Mouse (Mus musculus) lung, postnatal 0 days (tissue): ENCODE measurements around the gene Ttc39b. TPM values are rescaled to one million over a fixed set of nuclear protein-coding genes. Genes with fewer than 3 reads are reported as not detected.
A peak's percentile ranks its signal among the peaks of the same experiment; 100 is the strongest.

ENCODE experiments used
- ATAC-seq: fragments of 200-750 bp; cut with Nextera tagmentation; 2 replicates; pipeline ENCODE4 v1.8.0; 2017; ENCODE audit warnings: moderate library complexity
- DNase-seq: peaks from one replicate; pipeline ENCODE4 v3.0.0-alpha.2; 2016; ENCODE audit warnings: low spot score
- H3K27ac ChIP-seq: fragments of 300-500 bp; sonication (generic); 2 replicates; pipeline ENCODE4 v1.5.1; 2014; ENCODE audit warnings: antibody characterized with exemption, mild to moderate bottlenecking, low read length, mixed read lengths
- H3K27me3 ChIP-seq: fragments of 300-500 bp; sonication (generic); replicated peaks from 2 replicates; pipeline ENCODE4 v1.6.1; 2014; ENCODE audit warnings: low read length, mixed read lengths; ENCODE audit not compliant: insufficient read depth
- H3K36me3 ChIP-seq: fragments of 300-500 bp; sonication (generic); 2 replicates; pipeline ENCODE4 v1.6.1; 2014; ENCODE audit warnings: low read length, mixed read lengths; ENCODE audit not compliant: insufficient read depth
- H3K4me1 ChIP-seq: fragments of 300-500 bp; sonication (generic); 2 replicates; pipeline ENCODE4 v1.6.1; 2014; ENCODE audit warnings: antibody characterized with exemption, low read depth, low read length, mixed read lengths; ENCODE audit not compliant: insufficient read depth
- H3K4me2 ChIP-seq: fragments of 300-500 bp; sonication (generic); replicated peaks from 2 replicates; pipeline ENCODE4 v1.6.1; 2014; ENCODE audit warnings: low read depth, mild to moderate bottlenecking, low read length, moderate library complexity, mixed read lengths
- H3K4me3 ChIP-seq: fragments of 300-500 bp; sonication (generic); 2 replicates; pipeline ENCODE4 v1.5.1; 2014; ENCODE audit warnings: low read depth, low read length
- H3K9ac ChIP-seq: fragments of 300-500 bp; sonication (generic); replicated peaks from 2 replicates; pipeline ENCODE4 v1.6.1; 2014; ENCODE audit warnings: low read depth, mild to moderate bottlenecking
- H3K9me3 ChIP-seq: fragments of 300-500 bp; sonication (generic); 2 replicates; pipeline ENCODE4 v1.6.1; 2016; ENCODE audit warnings: low read length, mixed read lengths
- CTCF ChIP-seq: IDR thresholded peaks from 2 replicates; pipeline ENCODE4 v1.5.1; 2016; ENCODE audit warnings: antibody characterized with exemption, mild to moderate bottlenecking
- EP300 ChIP-seq: IDR thresholded peaks from 2 replicates; pipeline ENCODE4 v1.6.1; 2016; ENCODE audit warnings: antibody characterized with exemption, mild to moderate bottlenecking, control low read depth
- WGBS: fragments of 180-500 bp; shearing (Covaris S2); extraction: QIAGEN DNeasy Blood & Tissue Kit; methylation state at CpG from one replicate; pipeline ENCODE4 v1.1.7; 2014; 5-methylcytosine and 5-hydroxymethylcytosine counted together
- polyA plus RNA-seq: library from polyadenylated mRNA; unstranded; fragments of >200 nt; fragmentation: Nextera tagmentation; extraction: Ambion mirVana; gene quantifications from 2 replicates; pipeline ENCODE4 v1.2.1, GENCODE M21; 2015

The Ttc39b gene
- polyA plus RNA-seq, 1 experiment from 2014 or later, result 7.5 TPM

GRCm38 (mm10) chr4:83272917-83273615 is 51.0 kb downstream of the Ttc39b start:
- H3K27me3 ChIP-seq, result no peaks in the 10 kb centered on the region
- TF ChIP-seq CTCF, result no peak
- TF ChIP-seq EP300, result no peak
- 77% methylated on average over 9 of the region's 9 CpGs for WGBS

GRCm38 (mm10) chr4:83270481-83270880 is 53.6 kb downstream of the Ttc39b start:
- DNase-seq (no peak), ATAC-seq (no peak)
- H3K9me3 ChIP-seq, result no peaks in the 10 kb centered on the region
- H3K4me2 ChIP-seq, result no peak overlapping the region
- H3K27ac ChIP-seq, result no peak overlapping the region
- H3K27me3 ChIP-seq, result no peaks in the 10 kb centered on the region
- H3K9ac ChIP-seq, result no peak overlapping the region
- H3K36me3 ChIP-seq, result no peaks in the 10 kb centered on the region
- peaks cover 3% of the 10 kb centered on the region; the same call in 1 of the 2 replicates for H3K4me1 ChIP-seq
- TF ChIP-seq EP300 (no peak), CTCF (no peak)
- H3K4me3 ChIP-seq, result no peak overlapping the region
- whole genome bisulfite sequencing, result 90% methylated on average over 8 of the region's 8 CpGs

More at GRCm38 (mm10) chr4:83272917-83273615, 51.0 kb downstream of the Ttc39b start:
- Histone ChIP-seq H3K4me2 (no peak overlapping the region), H3K36me3 (no peaks in the 10 kb centered on the region), H3K9ac (no peak overlapping the region), H3K9me3 (no peaks in the 10 kb centered on the region), H3K4me3 (no peak overlapping the region), H3K27ac (no peak overlapping the region), H3K4me1 (no peaks in the 10 kb centered on the region)
- DNase-seq (no peak), ATAC-seq (no peak)

GRCm38 (mm10) chr4:83269614-83270013 is 54.4 kb downstream of the Ttc39b start:
- H3K4me3 ChIP-seq, result no peak overlapping the region
- H3K36me3 ChIP-seq, result no peaks in the 10 kb centered on the region
- H3K27me3 ChIP-seq, result no peaks in the 10 kb centered on the region
- ATAC-seq, result no peak
- H3K27ac ChIP-seq, result no peak overlapping the region
- no peak overlapping the region for H3K9ac ChIP-seq
- H3K4me1 ChIP-seq, result peaks cover 3% of the 10 kb centered on the region; the same call in 1 of the 2 replicates
- WGBS, result 70% methylated on average over 6 of the region's 6 CpGs
- peak; percentile 52 for DNase-seq
- no peaks in the 10 kb centered on the region for H3K9me3 ChIP-seq
- H3K4me2 ChIP-seq, result no peak overlapping the region
- no peak for TF ChIP-seq EP300
- no peak for TF ChIP-seq CTCF

- Histone ChIP-seq H3K9me3 (no peaks in the 10 kb centered on the region), H3K4me1 (peaks cover 3% of the 10 kb centered on the region; the same call in 1 of the 2 replicates), H3K27me3 (no peaks in the 10 kb centered on the region), H3K4me2 (no peak overlapping the region), H3K9ac (no peak overlapping the region), H3K27ac (no peak overlapping the region), H3K36me3 (no peaks in the 10 kb centered on the region), H3K4me3 (no peak overlapping the region)
- TF ChIP-seq EP300, result no peak
- TF ChIP-seq CTCF, result no peak
- no peak for DNase-seq
- ATAC-seq, result no peak
- 67% methylated on average over 14 of the region's 14 CpGs for WGBS
Observed at GRCm38 (mm10) chr4:83265926-83266692, 57.9 kb downstream of the Ttc39b start.

- 85% methylated on average over 2 of the region's 2 CpGs for WGBS
- no peak overlapping the region for H3K4me3 ChIP-seq
- no peaks in the 10 kb centered on the region for H3K9me3 ChIP-seq
- no peak overlapping the region for H3K9ac ChIP-seq
- H3K4me2 ChIP-seq, result no peak overlapping the region
- H3K27ac ChIP-seq, result no peak overlapping the region
- no peaks in the 10 kb centered on the region for H3K36me3 ChIP-seq
- DNase-seq, result no peak
- H3K4me1 ChIP-seq, result peaks cover 3% of the 10 kb centered on the region; the same call in 1 of the 2 replicates
- no peaks in the 10 kb centered on the region for H3K27me3 ChIP-seq
- no peak for TF ChIP-seq EP300
- TF ChIP-seq CTCF, result no peak
- no peak for ATAC-seq
Observed at GRCm38 (mm10) chr4:83264832-83265231, 59.2 kb downstream of the Ttc39b start.

GRCm38 (mm10) chr4:83261998-83262397 is 62.1 kb downstream of the Ttc39b start:
- no peak overlapping the region for H3K9ac ChIP-seq
- no peak overlapping the region for H3K4me2 ChIP-seq
- DNase-seq (peak; percentile 65), ATAC-seq (no peak)
- TF ChIP-seq EP300, result no peak
- peak; percentile 73 for TF ChIP-seq CTCF
- no peaks in the 10 kb centered on the region for H3K36me3 ChIP-seq
- WGBS, result 8% methylated on average over 2 of the region's 2 CpGs
- H3K4me3 ChIP-seq, result no peak overlapping the region
- H3K4me1 ChIP-seq, result peaks cover 3% of the 10 kb centered on the region; the same call in 1 of the 2 replicates
- no peaks in the 10 kb centered on the region for H3K9me3 ChIP-seq
- H3K27ac ChIP-seq, result no peak overlapping the region
- H3K27me3 ChIP-seq, result no peaks in the 10 kb centered on the region
